Mouse (Mus musculus) CD4-positive, CD25-positive, alpha-beta regulatory T cell, adult 2 months (primary cell): ENCODE data around the gene Atf5.

Experiments used
- DNase-seq: peaks from one replicate; pipeline ENCODE4 v3.0.0-alpha.2; 2012; ENCODE audit warnings: low read depth, low spot score

Atf5 gene

DNA sequence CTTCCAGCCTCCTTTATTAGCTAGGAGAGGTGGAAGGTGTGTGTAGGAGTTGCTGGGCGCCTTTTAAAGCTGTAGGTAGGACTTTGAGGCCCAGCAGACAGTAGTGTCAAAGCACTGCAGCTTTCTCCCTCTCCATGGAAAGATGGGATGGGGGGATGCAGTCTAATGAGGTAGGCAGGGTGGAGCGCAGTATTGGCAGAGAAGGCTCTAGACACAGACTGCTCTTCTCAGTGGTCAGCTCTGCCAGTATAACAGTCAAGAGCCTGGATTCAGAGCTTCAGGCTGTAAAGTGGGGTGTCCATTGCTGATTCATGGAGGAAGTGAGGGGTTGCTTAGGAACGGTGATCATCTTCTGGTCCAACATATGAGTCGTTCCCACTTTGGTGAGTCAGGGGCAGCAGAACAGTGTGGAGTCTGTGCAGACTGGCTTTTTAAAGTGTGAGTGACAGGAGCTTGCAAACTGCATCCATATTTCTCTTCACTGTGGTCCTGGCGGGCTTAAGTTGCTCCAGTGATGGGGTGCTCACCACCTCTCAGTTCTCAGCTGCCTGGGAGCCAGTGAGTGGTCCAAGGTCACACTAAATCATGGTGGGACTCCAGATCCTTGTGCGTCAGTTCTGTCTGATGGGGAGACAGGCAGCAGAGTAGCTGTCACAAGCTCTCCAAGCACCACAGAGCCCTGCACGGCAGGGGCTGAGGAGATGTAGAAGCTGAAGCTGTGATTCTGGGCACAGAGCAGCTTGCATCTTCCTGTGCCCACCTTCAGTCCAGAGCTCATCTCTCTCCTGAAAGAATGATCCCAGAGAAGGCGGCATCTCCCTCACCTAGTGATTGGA, 34.5 kb upstream of the Atf5 start:
- DNase-seq, result no peak

DNA sequence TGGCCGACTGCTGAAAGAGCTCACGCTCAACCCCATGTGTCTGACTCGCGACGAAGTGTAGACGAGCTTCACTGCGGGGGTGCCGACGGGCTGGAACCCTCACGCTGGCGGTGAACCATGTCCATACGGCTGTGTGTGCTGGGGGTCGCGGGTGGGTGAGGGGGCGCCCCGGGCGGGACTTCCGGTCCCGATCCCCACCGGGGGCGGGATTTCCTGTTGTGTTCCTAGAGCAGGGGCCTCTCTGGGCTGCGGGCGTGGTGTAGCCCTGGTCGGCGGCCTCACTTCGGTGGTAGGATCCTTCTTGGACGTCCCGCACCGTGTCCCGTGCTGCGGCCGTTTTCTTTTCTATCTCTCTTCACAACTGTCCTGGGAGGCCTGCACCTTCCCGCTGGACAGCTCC, 33.7 kb upstream of the Atf5 start:
- DNase-seq, result peak; percentile 78

DNA sequence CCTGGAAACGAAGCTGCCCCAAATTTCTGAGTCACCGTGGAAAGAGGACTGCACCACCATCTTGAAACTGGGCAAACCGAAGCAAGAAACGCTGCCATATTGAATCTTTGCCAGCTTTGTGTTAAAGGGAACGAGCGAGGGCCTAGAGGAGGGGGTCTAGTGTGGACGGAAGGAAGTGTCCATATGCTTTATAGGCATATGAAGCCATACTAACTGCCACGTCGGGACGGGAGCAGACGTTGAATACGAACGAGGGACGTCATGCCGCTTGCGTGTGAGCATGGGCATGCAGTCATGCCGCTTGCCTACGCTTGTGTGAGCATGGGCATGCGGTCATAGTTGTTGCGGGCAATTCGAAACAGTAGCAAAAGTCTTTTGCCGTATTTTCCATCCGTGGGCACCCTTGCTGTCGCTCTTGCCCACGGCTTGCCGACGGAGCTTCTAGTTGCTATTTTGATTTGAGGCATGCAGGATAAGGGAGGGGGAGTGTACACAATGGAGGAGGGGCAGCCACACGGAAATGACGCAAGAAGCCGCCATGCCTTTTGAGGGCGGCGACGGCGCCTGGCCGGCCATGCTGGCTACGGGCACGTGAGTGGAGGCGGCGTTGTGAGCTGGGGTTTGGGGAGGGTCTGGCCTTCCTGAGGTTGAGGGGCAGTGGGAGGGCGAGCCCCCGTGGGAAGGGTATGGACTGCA, 33.1 kb upstream of the Atf5 start:
- DNase-seq, result peak; percentile 95

DNA sequence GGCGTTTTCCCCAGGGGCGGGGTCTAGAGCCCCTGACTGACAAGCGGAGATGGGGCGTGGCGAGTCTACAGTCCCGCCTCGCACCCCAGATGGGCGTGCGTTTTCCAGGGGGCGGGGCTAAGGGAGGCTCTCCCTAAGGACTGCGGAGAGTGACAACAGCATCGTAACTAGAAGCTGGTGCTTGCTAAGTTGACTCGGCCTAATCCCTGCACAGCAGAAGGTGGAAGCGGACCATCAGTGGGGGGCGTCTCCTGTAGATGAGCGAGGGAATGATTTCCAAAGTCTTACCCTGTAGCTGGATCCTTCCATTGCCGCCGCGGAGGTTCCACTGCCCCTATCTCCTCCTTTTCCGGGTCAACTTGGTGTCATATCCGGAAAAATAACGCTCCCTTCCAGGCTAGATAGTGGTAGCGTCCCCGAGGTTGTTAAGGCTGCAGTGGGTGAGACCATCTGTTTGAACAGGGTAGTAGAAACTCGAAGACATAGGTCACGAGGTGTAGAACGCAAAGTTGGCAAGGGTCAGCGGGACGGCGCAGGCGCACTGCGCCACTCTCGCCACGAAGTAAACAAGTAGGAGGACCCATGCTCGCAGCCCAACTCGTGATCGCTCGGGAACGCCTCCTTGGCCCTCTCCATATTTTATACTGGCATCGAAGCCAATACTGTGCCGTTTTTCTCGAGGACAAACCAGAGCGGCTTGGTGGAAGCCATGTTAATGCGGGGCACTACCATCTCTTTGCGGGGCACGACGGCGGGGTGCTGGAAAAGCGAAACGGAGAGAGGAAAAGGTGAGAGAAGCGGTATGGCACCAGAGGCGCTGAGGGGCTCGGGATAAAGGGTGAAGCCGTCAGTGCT, 32.3 kb upstream of the Atf5 start, which contains the start of the genes Akt1s1 and Tbc1d17:
Akt1s1 (plus strand) TSS at position 431 of the 855 bp plus-strand sequence.
Tbc1d17 (minus strand) TSS at position 519 of the 855 bp plus-strand sequence.
- DNase-seq, result peak; percentile 100

DNA sequence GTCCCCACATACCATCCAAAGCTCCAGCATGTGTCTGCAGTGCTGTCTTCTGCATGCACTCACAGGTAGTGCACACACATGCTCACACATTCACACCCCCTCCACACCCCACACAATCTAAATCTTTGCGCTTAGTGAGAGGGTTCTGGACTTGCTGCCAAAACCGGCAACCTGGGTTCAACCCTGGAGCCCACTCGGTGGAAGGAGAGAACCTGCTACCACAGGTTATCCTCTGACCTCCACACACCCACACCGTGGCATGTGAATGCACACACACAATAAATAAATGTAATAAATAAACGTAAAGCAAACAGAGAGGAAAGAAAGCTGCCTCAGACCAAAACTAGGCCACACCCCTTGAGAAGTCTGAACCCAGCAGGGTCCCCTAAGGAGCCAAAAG, 31.3 kb upstream of the Atf5 start:
- no peak for DNase-seq

DNA sequence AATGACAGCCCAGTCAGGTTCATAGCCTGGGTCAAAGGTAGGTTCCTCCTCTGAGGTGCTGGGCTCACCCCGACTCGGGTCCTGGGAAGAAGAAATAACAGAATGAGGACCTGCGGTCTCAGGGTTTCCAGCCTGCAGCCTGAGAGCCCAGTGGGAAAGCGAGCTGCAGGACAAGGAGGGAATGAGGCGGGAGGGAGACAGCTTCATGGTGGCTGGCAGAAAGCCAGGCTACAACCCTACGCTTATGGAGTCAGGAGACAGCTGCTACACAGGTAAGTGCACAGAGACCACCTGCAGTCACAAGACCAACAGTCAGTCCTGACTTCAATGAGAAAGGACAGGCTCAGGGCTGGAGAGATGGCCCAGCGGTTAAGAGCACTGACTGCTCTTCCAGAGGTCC, 30.3 kb upstream of the Atf5 start:
- no peak for DNase-seq

DNA sequence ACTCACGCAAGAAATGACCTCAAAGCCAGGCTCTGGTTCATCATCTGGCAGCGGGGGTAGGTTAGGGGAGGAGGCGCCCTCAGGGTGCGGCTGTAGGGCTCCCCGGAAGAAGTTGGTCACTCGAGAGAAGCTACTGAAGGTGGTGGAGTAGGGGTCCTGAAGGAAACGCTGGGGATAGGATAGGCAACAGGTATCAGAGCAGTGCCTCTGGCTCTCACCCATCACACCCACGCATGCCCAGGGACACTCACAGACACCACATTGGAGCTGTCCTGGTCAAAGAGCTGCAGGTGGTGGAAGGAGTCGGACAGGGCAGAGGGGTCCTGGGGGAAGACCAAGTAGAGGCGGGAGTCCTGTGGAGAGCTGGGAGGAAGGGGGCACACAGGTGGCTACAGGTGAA, 28.5 kb upstream of the Atf5 start:
- DNase-seq, result no peak

DNA sequence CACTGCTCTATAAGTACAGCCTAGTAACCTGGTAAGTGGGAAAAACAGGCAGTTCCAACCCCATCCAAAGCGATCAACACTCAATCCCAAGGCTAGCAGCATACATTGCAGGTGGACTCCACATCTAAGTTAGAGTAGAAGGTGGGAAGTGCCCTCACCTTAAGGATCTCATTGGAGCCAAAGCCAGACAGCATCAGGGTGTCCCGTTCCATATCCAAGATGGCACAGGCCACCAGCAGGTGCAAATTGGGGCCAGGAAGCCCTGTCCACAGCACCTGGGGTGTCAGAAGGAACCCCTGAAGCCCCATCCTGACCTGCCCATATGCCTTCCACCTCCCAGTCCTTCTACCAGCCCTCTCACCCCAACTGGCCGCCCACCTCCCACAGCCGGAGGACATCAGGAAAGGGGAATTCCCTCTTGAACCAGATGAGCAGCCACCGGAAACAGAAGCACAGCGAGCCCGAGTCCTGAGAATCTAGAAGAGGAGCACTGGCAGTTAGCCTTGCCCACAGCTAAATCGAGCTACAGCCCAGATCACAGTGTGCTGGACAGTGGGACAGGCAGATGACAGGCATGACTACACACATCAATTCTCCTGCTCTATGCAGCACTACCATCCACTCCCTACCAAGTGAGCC, 25.5 kb upstream of the Atf5 start:
- no peak for DNase-seq

DNA sequence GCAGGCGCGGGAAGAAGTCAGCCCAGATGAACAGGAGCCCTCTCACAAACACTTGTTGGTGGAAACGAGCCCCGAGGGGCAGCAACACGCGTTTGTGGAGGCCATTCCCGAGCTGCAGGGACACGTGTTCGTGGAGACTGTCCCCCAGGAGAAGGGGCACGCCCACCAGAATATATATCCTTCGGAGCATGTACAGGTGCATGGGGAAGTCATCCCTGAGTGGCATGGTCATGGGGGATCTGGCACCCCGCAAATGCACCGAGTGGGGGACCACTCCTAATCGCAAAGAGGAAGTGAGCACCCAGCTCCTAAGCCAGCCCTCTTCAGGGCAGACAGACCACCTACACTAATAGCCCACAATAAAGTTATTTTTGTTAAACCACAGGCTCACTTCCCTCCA, 24.0 kb upstream of the Atf5 start:
- no peak for DNase-seq

DNA sequence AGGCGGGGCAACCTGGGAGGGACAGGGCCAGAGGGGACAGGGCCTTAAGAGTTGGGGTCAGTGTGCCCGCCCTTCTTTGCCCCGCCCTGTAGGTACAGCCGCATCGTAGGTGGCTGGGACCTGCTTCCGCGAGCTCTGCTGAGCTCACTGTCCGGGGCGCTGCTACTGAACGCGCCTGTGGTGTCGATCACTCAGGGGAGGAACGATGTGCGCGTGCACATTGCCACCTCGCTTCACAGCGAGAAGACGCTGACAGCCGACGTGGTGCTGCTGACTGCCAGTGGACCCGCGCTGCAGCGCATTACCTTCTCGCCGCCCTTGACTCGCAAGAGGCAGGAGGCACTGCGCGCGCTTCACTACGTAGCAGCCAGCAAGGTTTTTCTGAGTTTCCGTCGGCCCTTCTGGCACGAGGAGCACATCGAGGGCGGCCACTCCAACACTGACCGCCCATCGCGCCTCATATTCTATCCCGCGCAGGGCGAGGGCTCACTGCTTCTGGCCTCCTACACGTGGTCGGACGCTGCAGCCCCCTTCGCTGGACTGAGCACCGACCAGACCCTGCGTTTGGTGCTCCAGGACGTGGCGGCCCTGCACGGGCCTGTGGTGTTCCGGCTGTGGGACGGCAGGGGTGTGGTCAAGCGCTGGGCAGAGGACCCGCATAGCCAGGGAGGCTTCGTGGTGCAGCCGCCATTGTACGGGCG, 23.2 kb upstream of the Atf5 start:
- peak; percentile 77 for DNase-seq

DNA sequence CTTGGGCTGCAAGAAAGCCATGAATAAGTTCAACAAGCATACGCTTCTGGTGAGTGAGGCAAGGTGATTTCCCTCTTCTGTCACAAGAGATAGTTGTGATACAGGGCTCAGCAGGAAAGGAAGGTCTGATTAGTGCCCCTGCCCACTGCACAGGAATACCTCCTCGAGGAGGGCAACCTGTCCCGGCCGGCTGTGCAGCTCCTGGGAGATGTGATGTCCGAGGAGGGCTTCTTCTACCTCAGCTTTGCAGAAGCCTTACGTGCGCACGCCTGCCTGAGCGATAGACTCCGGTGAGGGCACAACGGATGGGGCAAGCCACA, 22.7 kb upstream of the Atf5 start:
- no peak for DNase-seq

DNA sequence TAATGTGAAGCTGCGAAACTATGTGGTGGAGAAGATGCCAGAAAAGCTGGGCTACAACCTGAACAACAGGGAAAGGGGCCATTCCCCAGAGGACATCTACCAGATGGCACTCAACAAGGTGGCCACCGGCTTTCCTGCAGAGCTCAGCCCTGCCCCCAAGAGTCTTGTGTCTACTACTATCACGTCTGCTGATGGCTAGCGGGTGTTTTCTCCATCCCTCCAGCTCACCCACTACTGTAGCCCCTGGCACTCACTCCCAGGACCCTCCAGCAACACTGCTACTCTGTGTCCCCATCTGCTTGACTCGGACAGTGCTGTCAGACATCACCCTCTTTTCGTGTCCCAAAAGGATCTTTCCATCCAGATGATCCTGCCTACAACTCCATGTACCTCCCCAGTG, 21.6 kb upstream of the Atf5 start:
- DNase-seq, result no peak

DNA sequence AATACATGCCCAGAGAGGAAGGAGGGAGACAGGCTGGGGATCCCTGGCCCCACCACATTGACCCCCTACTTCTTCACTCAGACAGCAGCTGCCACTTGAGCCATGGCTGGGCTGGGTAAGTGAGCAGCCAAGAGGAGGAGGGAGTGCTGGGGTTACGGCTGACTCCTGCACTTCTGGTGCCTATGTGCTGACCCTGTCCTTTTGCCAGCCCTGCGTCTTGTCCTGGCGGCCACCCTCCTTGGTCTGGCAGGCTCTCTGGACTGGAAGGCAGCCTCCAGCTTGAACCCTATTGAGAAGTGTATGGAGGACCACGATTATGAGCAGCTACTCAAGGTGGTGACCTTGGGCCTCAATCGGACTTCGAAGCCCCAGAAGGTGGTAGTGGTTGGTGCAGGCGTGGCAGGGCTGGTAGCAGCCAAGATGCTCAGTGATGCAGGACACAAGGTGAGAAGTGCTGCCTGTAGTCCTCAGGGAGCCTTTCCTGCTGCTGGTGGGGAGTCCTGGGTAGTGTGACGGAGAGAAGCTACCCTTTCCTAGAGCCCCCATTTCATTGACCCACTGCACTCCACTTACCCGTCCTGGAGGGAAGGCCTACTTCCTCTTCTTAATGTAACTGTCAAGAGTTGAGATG, 20.1 kb upstream of the Atf5 start:
- DNase-seq, result no peak

DNA sequence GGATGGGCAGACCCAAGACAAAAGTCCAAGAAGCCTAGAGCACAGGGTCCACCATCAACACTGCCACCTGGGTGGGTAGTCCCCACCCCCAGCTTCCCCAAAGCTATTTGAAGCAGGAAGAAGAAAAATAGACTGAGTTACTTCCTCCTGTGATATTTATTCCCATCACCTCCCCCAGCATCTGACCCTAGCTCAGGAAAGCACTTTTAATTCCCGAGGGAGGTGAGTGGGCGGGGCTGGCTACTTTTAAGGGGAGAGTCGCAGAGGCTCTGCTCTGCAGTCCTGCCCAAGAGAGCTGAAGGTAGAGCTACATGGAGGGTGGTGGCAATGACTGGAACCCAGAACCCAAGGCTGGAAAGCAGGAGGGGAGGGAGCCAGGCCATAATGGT, 19.6 kb upstream of the Atf5 start:
- no peak for DNase-seq

DNA sequence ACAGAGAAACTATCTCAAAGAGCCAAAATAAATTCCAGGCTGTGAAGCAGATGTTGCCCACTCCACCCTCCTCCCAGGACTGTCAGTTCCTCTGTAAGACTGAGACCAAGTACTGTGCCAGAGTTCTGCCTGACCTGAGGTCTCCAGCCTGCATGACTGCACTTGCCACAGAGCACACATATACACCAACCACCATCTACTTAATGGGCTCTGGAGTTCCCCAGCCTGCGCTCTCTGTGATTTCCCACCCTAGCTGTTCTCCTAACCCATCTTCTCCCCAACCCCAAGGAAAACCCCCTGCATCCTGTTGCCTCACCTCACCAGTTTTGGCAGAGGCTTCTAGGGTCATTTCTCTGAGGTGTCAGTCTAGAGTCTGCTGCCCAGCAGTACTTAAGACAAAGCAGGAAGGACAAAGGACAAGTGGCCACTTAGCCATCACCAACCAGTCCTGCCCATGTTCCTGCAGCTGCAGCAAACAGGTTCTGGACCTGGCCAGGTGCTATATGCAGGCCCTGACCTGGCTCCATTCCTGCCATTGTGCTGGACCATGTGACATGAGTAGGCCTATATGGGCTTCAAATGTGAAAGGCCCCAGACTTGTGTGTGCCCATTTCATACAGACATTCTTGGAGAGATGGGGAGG, 19.0 kb upstream of the Atf5 start:
- DNase-seq, result no peak

DNA sequence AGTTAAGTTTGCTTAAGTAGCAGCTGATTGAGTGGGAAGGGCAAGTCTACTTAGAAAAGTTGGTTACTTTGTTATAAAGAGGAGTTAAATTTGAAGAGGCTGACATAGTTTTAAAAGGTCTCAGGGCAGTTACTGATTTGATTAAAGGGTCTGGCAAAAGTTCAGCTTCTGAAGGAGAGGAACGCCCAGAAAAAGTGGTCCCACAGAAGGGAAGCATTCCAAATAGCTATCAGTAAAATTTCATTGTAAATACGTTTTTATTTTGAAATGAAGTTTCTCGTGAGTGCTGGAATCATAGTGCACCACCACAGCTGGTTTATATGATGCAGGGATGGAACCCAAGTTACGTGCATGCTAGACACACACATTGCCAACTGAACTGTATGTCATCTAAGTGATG, 16.3 kb upstream of the Atf5 start:
- DNase-seq, result no peak

DNA sequence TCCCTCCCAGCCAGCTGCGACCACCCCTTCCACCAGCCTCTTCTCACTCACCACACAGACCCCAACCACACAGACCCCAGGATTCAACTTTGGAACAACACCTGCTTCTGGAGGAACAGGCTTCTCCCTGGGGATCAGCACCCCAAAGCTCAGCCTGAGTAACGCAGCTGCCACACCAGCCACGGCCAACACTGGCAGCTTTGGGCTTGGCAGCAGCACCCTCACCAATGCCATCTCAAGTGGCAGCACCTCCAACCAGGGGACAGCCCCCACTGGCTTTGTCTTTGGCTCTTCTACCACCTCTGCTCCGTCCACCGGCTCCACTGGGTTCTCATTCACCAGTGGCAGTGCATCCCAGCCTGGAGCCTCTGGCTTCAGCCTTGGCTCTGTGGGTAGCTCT, 12.2 kb upstream of the Atf5 start:
- no peak for DNase-seq

DNA sequence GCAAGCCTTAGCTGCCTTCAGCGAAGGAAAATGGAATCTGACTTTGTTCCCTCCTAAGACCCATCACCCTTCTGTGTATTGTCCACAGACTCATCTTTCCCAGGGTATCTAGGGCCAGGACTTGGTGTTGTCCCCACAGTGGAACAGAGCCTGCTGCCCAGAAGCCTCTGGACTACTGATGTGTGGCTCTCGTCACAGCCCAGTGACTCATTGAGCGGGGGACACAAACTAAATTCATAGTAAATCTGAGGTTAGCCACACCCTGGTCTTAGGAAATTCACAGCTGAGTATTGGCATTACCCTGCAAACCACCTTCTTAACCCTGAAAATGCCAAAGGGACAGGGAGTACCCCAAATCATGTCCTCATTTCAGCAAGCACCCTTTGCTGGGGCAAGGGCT, 10.3 kb upstream of the Atf5 start:
- DNase-seq, result no peak

DNA sequence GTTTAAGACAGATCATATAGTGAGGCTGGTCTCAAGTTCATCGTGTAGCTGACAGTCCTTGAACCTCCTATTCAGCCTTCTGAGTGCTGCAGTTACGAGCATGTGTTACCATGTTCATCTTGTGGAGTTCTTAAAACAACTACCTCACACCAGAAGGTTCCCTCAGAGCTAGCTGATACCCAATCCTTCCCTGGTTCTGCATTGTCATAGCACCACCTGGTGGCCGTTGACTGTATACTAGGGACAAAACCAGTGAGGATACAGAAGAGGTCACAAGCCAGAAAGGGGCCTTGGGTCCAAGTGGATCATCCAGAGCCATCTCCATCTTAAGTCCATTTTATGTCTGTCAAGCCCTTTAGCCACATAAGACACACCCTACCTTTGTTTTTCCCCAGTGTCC, 8.4 kb upstream of the Atf5 start:
- DNase-seq, result peak; percentile 90

DNA sequence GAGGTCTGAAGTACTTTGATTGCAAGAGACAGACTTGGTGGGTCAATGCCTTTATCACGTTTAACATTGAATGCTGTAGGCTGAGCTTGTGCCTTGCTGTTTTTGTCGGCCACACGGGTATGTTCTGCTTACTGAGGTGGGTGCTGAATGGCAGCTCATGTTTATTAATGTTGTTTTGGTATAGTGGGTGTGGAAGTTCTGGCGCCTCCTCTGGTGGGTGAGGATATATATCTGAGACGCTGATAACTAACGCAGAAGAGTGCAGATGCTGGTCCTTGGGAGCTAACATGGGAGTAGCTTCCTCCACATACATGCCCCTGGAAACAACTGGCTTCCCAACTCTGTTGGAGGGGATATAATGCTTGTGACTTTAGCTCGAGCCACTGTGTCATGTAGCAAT, 7.0 kb upstream of the Atf5 start:
- peak; percentile 56 for DNase-seq
